Mouse (Mus musculus) liver, embryonic 15.5 days (tissue): Measurements from ENCODE around the gene Wdr45b. TPM values are rescaled to one million over a fixed set of nuclear protein-coding genes. Genes with fewer than 3 reads are reported as not detected.
A peak's percentile ranks its signal among the peaks of the same experiment; 100 is the strongest.

Experiments
- ATAC-seq: fragments of 200-750 bp; cut with Nextera tagmentation; 2 replicates; pipeline ENCODE4 v1.8.0; 2017; ENCODE audit warnings: moderate number of reproducible peaks, mild to moderate bottlenecking, moderate library complexity; ENCODE audit not compliant: insufficient read depth
- H3K27ac ChIP-seq: fragments of 300-500 bp; sonication (generic); replicated peaks from 2 replicates; pipeline ENCODE4 v1.5.1; 2015; ENCODE audit warnings: mild to moderate bottlenecking, inconsistent platforms
- H3K27me3 ChIP-seq: fragments of 300-500 bp; sonication (generic); 2 replicates; pipeline ENCODE4 v1.6.1; 2015; ENCODE audit warnings: mild to moderate bottlenecking, inconsistent platforms
- H3K36me3 ChIP-seq: fragments of 300-500 bp; sonication (generic); replicated peaks from 2 replicates; pipeline ENCODE4 v1.6.1; 2015; ENCODE audit warnings: moderate library complexity, mild to moderate bottlenecking, inconsistent platforms
- H3K4me1 ChIP-seq: fragments of 300-500 bp; sonication (generic); replicated peaks from 2 replicates; pipeline ENCODE4 v1.6.1; 2015; ENCODE audit warnings: inconsistent platforms
- H3K4me2 ChIP-seq: fragments of 300-500 bp; sonication (generic); 2 replicates; pipeline ENCODE4 v1.6.1; 2015; ENCODE audit warnings: moderate library complexity, mild to moderate bottlenecking, inconsistent platforms
- H3K4me3 ChIP-seq: fragments of 300-500 bp; sonication (generic); replicated peaks from 2 replicates; pipeline ENCODE4 v1.5.1; 2015; ENCODE audit warnings: mild to moderate bottlenecking, inconsistent platforms
- H3K9ac ChIP-seq: fragments of 300-500 bp; sonication (generic); 2 replicates; pipeline ENCODE4 v1.6.1; 2015; ENCODE audit warnings: moderate library complexity, mild to moderate bottlenecking, inconsistent platforms
- H3K9me3 ChIP-seq: fragments of 300-500 bp; sonication (generic); replicated peaks from 2 replicates; pipeline ENCODE4 v1.6.1; 2016; ENCODE audit warnings: inconsistent platforms
- WGBS: fragments of 180-500 bp; shearing (Covaris S2); methylation state at CpG from one replicate; pipeline ENCODE4 v1.1.7; 2015; ENCODE audit warnings: mixed read lengths; ENCODE audit not compliant: insufficient replicate concordance; 5-methylcytosine and 5-hydroxymethylcytosine counted together
- polyA plus RNA-seq: library from polyadenylated mRNA; unstranded; fragments of >200 nt; fragmentation: Nextera tagmentation; extraction: Ambion mirVana; gene quantifications from 2 replicates; pipeline ENCODE4 v1.2.1, GENCODE M21; 2015

The Wdr45b gene
- polyA plus RNA-seq = 18.5 and 20.1 TPM in 2 replicates

GRCm38 (mm10) chr11:121354091-121354707, at the start of gene Wdr45b:
TSS of gene Wdr45b (minus strand) at chr11:121354445.
- Histone ChIP-seq H3K4me3 (peak within 1 kb of the TSS; percentile 96), H3K27ac (peak within 1 kb of the TSS; percentile 89), H3K4me1 (peaks cover 36% of the 10 kb centered on the region), H3K4me2 (peak within 1 kb of the TSS; percentile 86), H3K9me3 (no peaks in the 10 kb centered on the region), H3K9ac (peak within 1 kb of the TSS; percentile 94), H3K27me3 (0 out of 2 replicates have a peak, but pooled peaks cover 4% of the 10 kb centered on the region), H3K36me3 (peaks cover 14% of the 10 kb centered on the region)
- peak; percentile 96 for ATAC-seq
- WGBS = under 1% methylated on average over 69 of the region's 69 CpGs

- WGBS = 33% methylated on average over 3 of the region's 3 CpGs
- H3K9me3 ChIP-seq = no peaks in the 10 kb centered on the region
- no peak overlapping the region for H3K4me3 ChIP-seq
- H3K36me3 ChIP-seq = no peaks in the 10 kb centered on the region
- peaks cover 17% of the 10 kb centered on the region for H3K27me3 ChIP-seq
- no peak overlapping the region for H3K4me2 ChIP-seq
- H3K9ac ChIP-seq = no peak overlapping the region
- H3K4me1 ChIP-seq = peaks cover 21% of the 10 kb centered on the region
- no peak for ATAC-seq
- H3K27ac ChIP-seq = no peak overlapping the region
These were observed 38.2 kb upstream of the Wdr45b start for GRCm38 (mm10) chr11:121392405-121392804.

DNA sequence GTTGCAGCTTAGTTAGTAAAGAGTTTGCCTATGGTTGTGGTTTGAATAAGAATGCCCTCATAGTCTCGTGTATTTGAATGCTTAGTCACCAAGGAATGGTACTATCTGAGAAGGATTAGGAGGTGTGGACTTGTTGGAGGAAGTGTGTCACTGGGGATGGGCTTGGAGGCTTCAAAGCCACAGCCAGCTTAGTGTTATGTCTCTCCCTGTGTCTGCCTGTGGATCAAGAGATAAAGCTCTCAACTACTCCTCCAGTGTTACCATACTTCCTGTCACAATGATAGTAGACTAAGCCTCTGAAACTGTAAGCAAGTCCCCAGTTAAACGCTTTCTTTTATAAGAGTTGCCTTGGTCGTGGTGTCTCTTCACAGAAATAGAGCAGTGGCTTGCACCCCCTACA, 36.5 kb upstream of the Wdr45b start:
- Histone ChIP-seq H3K27ac (no peak overlapping the region), H3K4me3 (no peak overlapping the region), H3K9ac (no peak overlapping the region), H3K4me1 (peaks cover 24% of the 10 kb centered on the region), H3K9me3 (no peaks in the 10 kb centered on the region), H3K27me3 (peaks cover 33% of the 10 kb centered on the region), H3K4me2 (no peak overlapping the region), H3K36me3 (no peaks in the 10 kb centered on the region)
- ATAC-seq = no peak
- 25% methylated on average over 3 of the region's 3 CpGs for WGBS

DNA sequence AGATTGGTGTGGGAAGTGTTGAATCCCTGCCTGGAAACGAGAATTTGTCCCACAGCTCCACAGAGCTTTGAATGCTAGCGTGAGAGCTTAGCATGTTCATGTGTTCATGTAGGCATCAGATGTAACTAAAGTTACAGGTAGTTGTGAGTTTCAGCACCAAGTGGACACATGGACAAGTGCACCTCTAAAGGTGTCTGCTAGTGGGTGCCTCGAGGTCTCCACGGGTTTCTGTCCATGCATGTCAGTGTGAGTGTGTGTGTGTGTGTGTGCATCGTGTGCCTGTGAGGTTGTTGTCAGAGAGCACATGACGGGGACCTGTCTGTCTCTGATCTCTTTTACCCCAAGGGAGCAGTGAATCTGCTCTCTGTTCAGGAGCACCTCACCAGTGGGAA, 34.3 kb upstream of the Wdr45b start:
- H3K9ac ChIP-seq = no peak overlapping the region
- no peaks in the 10 kb centered on the region for H3K36me3 ChIP-seq
- H3K4me2 ChIP-seq = peak overlapping the region; percentile 99
- H3K9me3 ChIP-seq = no peaks in the 10 kb centered on the region
- H3K4me3 ChIP-seq = peak overlapping the region; percentile 68
- no peak overlapping the region for H3K27ac ChIP-seq
- peaks cover 34% of the 10 kb centered on the region for H3K27me3 ChIP-seq
- 16% methylated on average over 6 of the region's 6 CpGs for WGBS
- ATAC-seq = no peak
- peaks cover 24% of the 10 kb centered on the region for H3K4me1 ChIP-seq

- peak within 1 kb of the TSS; percentile 68 for H3K4me3 ChIP-seq
- H3K4me2 ChIP-seq = peak within 1 kb of the TSS; percentile 99
- H3K27ac ChIP-seq = 0 out of 2 replicates have a peak within 1 kb of the TSS, but pooled peaks have one; percentile 9
- peaks cover 34% of the 10 kb centered on the region for H3K27me3 ChIP-seq
- peak; percentile 99 for ATAC-seq
- H3K36me3 ChIP-seq = no peaks in the 10 kb centered on the region
- peaks cover 24% of the 10 kb centered on the region for H3K4me1 ChIP-seq
- no peaks in the 10 kb centered on the region for H3K9me3 ChIP-seq
- H3K9ac ChIP-seq = peak within 1 kb of the TSS; percentile 65
- 1% methylated on average over 61 of the region's 61 CpGs for WGBS
These were observed 33.7 kb upstream of the Wdr45b start, which contains the start of gene Rab40b for GRCm38 (mm10) chr11:121387750-121388553. TSS of gene Rab40b (minus strand) at chr11:121388251.

GRCm38 (mm10) chr11:121380294-121380693, 26.0 kb upstream of the Wdr45b start:
- no peaks in the 10 kb centered on the region for H3K4me1 ChIP-seq
- H3K9me3 ChIP-seq = no peaks in the 10 kb centered on the region
- no peak overlapping the region for H3K4me2 ChIP-seq
- ATAC-seq = no peak
- H3K4me3 ChIP-seq = no peak overlapping the region
- 0 out of 2 replicates have a peak, but pooled peaks cover 6% of the 10 kb centered on the region for H3K27me3 ChIP-seq
- no peak overlapping the region for H3K9ac ChIP-seq
- H3K36me3 ChIP-seq = no peaks in the 10 kb centered on the region
- WGBS = 65% methylated on average over 6 of the region's 6 CpGs
- H3K27ac ChIP-seq = no peak overlapping the region

DNA sequence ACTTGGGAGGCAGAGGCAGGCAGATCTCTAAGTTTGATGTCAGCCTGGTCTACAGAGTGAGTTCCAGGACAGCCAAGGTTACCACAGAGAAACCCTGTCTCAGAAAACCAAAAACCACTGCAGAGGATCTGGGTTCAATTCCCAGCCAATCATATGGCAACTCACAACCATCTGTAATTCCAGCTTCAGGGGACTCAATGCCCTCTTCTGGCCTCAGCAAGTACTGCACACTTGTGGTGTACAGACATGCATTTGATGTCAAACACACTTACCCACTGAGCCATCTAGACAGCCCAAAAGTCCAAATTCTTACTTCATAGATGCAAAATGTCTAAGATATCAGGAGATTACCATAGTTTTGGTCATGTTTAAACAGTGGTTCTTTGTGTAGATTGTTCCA, 24.4 kb upstream of the Wdr45b start:
- no peak for ATAC-seq

DNA sequence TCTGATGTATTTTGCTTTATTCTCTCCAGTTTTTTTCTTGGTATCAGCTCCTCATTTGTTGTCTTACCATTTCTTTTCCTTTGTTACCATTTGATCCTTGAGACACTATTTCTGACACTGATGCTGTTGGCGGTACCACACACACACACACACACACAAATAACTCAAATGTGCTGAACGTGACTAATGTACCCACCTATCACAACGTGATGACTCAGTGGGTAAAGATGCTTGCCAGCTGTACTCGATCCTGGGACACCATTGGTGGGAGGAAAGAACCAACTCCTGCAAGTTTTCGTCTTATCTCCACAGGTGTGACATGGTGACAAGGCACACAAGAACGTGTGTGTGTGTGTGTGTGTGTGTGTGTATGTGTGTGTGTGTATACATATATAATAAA, 19.1 kb upstream of the Wdr45b start:
- no peak overlapping the region for H3K9ac ChIP-seq
- H3K27me3 ChIP-seq = 0 out of 2 replicates have a peak, but pooled peaks cover 3% of the 10 kb centered on the region
- 0 out of 2 replicates have a peak, but pooled peaks cover 4% of the 10 kb centered on the region for H3K4me1 ChIP-seq
- no peaks in the 10 kb centered on the region for H3K9me3 ChIP-seq
- no peak for ATAC-seq
- H3K4me3 ChIP-seq = no peak overlapping the region
- no peaks in the 10 kb centered on the region for H3K36me3 ChIP-seq
- 47% methylated on average over 6 of the region's 6 CpGs for WGBS
- H3K27ac ChIP-seq = no peak overlapping the region
- no peak overlapping the region for H3K4me2 ChIP-seq

More for the DNA sequence above, 24.4 kb upstream of the Wdr45b start:
- no peak overlapping the region for H3K4me2 ChIP-seq
- H3K36me3 ChIP-seq = no peaks in the 10 kb centered on the region
- H3K9ac ChIP-seq = no peak overlapping the region
- H3K9me3 ChIP-seq = no peaks in the 10 kb centered on the region
- H3K27me3 ChIP-seq = 0 out of 2 replicates have a peak, but pooled peaks cover 8% of the 10 kb centered on the region
- no peak overlapping the region for H3K27ac ChIP-seq
- no peak overlapping the region for H3K4me3 ChIP-seq
- no peaks in the 10 kb centered on the region for H3K4me1 ChIP-seq

DNA sequence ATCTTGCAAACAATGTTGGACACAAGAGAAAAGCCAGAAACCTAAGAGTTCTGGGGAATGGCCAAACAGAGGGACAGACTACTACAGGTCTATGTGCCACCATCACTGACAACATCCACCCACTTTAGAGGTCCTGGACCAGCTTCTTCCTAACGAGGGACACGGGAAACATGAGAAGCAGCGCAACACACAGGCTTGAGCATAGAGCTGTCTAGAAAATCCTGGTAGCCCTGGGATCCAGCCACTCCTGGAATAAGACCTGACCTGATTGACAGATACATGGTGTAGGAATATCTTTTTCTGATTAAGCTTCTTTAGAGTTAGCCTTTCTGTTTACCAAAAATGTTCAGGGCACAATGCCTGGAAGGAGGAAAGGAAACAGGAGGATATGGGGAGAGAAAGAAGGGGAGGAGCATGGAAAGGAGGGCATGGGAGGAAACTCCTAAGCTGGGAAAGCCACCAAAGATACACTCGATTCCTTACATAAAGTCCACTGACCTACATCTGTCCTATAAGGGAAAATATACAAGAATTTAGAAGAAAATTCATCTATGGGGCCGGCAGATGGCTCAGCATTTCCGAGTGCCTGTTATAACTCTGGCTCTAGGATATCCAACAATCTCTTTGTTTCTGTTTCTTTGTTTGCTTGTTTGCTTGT, 16.2 kb upstream of the Wdr45b start:
- H3K9me3 ChIP-seq = no peaks in the 10 kb centered on the region
- H3K4me1 ChIP-seq = 0 out of 2 replicates have a peak, but pooled peaks cover 4% of the 10 kb centered on the region
- H3K27ac ChIP-seq = no peak overlapping the region
- 0 out of 2 replicates have a peak, but pooled peaks cover 3% of the 10 kb centered on the region for H3K27me3 ChIP-seq
- ATAC-seq = no peak
- no peak overlapping the region for H3K9ac ChIP-seq
- no peak overlapping the region for H3K4me3 ChIP-seq
- 65% methylated on average over 6 of the region's 6 CpGs for WGBS
- no peaks in the 10 kb centered on the region for H3K36me3 ChIP-seq
- H3K4me2 ChIP-seq = no peak overlapping the region

DNA sequence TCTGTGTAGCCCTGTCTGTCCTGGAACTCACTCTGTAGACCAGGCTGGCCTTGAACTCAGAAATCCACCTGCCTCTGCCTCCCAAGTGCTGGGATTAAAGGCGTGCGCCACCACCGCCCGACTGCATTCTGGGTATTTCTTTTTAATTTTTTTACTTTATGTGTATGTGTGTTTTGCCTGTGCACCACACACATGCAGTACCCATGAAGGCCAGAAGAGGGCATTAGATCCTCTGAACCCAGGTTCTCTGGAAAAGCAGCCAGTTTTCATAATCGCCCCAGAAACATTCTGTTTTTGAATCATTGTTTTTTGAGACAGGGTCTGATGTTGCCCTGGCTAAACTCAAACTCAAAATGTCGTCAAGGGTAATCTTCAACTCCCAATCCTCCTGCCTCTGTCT, 15.4 kb upstream of the Wdr45b start:
- 41% methylated on average over 6 of the region's 6 CpGs for WGBS
- no peak for ATAC-seq

GRCm38 (mm10) chr11:121368731-121369130, 14.5 kb upstream of the Wdr45b start:
- 19% methylated on average over 1 of the region's 1 CpGs for WGBS
- Histone ChIP-seq H3K27me3 (no peaks in the 10 kb centered on the region), H3K36me3 (no peaks in the 10 kb centered on the region), H3K9ac (no peak overlapping the region), H3K27ac (no peak overlapping the region), H3K9me3 (no peaks in the 10 kb centered on the region), H3K4me1 (0 out of 2 replicates have a peak, but pooled peaks cover 4% of the 10 kb centered on the region), H3K4me2 (no peak overlapping the region), H3K4me3 (no peak overlapping the region)
- no peak for ATAC-seq

More for the DNA sequence above, 15.4 kb upstream of the Wdr45b start:
- Histone ChIP-seq H3K27me3 (no peaks in the 10 kb centered on the region), H3K36me3 (no peaks in the 10 kb centered on the region), H3K4me2 (no peak overlapping the region), H3K9ac (no peak overlapping the region), H3K27ac (no peak overlapping the region), H3K9me3 (no peaks in the 10 kb centered on the region), H3K4me3 (no peak overlapping the region), H3K4me1 (0 out of 2 replicates have a peak, but pooled peaks cover 4% of the 10 kb centered on the region)
